Mouse (Mus musculus): ENCODE results near the gene Cd164.
A peak's percentile ranks its signal among the peaks of the same experiment; 100 is the strongest.

Cd164 gene

DNA sequence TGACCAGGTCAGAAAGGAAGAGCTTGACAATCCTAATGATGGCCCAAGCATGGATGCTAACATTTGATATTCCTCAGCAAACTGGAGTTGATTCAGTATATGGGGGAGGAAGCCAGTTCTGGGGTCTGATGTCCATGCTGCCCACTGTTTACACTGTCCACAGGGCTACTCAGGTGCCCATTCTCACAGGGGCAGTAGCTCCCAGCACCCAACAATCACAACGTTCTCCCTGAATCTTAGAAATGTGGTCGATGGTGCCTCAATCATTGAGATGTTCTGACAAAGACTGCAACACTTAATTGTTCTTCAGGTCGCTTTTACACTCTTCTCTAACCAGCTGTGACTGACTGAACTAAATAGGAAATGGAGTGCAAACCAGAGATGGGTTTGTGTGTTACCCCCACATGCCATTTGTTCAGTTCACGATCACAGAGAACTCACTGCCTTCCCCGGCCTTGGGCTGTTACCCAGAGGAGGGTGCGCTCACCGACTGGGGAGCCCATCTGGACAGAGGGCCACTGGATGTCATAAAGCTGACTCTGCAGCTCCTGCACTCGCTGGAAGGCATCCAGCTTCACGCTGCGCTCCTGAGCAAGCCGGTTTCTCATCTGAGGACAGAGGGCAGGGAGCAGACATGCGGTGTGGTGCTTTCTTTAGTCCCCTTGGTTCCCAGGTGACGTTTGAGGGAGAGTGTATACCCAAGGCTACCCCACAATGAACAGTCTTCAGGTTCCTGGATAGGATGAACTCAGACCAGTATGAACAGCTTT, 27.4 kb downstream of the Cd164 start:
- no peak for DNase-seq (ENCODE audit: extremely low spot score)

DNA sequence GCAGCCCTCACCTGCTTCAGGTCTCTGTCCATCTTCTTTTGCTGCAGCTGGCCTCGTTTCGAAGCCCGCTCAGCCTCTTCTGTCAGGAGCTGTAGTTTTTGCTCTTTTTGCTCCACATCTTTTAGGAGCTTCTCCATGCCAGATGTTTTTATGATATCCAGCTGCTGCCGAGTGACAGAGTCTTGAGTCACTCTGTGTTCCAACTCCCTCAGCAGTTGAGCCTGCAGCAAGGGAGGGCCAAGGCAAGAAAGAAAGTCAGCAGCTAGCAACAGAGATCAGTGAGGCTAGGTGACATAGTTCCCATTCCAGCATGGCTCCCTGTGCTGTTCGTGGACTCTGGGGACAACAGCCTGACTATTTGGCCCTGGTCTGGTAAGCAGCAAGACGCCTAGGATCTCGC, 31.5 kb downstream of the Cd164 start:
- DNase-seq (ENCODE audit: extremely low spot score): no peak

DNA sequence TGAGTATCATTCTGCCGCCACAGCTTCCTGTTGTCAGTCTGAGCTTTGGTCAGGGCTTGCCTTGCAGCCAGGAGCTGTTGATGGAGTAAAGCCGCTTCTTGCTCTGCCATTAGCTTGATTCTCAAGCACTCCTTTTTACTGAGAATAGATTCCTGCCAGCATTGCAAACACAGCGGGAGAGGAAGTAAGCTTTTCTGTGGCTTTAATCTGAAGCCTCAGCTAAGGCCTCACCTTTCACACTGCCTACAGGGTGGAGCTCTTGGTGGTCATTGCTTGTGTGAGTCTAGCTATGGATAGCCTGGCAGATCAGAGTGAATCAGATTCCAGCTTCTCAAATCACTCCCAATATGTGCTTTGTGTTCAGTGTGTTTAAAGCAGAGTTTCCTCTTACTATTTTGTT, 33.1 kb downstream of the Cd164 start:
- DNase-seq (ENCODE audit: extremely low spot score): no peak

DNA sequence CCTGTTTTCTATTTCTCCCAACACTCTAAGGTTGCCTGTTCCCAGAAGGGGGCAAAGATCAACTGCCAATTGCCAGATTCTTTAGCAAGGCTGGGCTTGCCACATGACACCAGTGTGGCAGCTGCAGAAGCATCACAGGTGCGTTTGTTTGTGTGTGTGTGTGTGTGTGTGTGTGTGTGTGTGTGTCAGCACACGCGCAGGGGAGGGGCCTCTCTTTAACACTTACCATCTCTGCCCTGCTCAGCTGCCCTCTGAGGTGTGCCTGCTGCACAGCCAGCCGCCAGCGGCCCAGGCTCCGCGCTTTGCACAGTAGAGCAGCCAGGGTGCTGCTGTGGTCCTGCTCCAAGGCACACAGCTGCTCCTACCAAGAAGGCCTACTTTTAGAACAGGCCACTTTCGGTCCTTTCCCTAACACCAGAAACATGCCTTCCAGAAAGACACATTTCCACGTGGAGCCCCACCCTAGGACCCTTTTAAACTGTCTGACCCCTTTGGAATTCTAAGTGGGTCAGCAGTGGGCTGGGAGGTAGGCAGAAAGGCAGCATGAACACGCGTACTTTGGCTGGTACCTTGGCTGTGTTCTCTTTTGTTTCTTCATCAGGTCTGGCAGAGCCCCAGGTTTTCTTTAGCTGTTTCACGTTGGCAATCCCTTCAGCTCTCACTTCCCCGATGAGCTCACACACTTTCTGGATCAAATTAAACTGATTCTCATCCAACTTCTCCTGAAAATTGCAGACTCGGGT, 33.8 kb downstream of the Cd164 start:
- DNase-seq (ENCODE audit: extremely low spot score): peak; percentile 39

DNA sequence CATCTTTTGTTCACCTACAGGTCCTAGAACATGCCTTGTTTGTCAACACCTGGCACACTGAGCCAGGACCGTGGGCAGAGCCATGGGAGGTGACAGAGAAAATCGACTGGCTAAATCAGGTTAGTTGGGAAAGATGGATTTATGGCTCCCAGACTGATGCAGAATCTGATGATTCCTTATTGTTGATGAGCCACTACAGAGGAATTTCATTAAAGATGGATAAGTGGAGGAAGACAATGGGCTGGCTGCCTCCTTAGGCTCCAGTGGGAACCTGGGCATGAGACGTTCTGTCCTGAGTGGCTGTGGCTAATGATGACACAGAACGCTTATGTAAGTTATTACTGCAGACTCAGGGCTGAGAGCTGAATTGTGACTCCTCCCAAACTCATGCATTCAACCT, 34.5 kb downstream of the Cd164 start:
- no peak for DNase-seq (ENCODE audit: extremely low spot score)

DNA sequence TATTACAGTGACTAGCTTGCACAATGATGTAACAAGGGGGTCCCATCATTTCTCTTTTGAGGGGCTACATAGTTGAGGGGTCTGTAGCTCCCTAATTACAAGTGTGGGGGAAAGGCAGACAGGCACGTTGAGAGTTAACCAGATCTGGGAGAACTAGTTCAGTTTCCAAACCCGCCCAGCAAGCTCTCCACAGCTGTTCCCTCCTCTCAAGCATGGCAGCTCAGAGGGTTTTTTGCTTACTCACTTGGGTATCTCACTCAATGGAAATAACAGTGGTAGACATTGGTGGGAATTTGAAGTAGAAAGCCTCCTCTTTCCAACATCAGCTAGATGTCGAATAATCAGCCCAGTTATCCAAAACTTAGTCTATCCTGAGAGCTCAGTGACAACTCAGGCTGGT, 35.9 kb downstream of the Cd164 start:
- DNase-seq (ENCODE audit: extremely low spot score): no peak

DNA sequence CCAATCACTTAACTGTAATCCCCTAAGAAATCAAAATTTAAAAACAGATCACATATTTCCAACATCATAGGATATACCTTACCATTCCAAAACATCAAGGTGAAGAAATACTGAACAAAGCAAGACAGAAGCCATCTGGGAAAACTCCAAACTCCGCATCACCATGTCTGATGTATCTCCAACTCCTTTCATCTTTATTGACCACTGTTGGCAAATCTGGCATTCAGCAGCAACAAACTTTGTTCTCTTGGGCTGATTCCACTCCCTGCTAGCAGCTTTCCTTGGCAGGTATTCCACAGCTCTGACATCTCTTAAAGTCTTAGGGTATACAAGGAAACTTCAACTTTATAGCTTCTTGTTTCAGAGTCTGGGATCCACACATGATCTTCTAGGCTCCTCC, 39.2 kb downstream of the Cd164 start:
- DNase-seq (ENCODE audit: extremely low spot score): no peak

DNA sequence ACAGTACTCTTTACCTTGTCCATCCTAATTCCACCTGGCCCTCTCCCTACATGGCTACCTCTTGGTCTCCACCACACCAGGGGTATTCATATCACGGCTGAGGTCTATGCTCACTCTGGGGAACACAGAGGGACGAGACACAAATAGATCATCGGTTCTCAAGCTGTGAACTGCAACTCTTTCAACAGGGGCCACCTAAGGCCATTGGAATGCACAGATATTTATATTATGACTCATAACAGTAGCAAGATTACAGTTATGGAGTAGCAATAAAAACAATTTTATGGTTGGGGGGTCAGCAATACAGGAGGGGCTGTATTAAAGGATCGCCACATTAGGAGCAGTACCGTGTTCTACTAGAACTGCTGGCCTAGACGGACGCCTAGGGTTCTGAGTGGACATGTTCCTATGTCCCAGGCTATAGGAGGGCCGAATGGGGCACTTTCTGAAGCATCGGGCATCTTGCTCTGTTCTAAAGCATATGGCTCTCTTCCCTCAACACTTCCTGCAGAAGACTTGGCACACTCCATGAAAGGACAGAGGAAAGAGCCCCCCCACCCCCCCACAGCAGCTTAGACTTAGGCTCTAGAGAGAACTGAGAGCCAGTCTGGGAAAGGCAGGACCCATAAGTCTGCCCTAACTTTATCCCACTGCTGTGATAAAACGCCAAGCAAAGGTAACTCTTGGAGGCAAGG, 42.6 kb downstream of the Cd164 start:
- no peak for DNase-seq (ENCODE audit: extremely low spot score)

DNA sequence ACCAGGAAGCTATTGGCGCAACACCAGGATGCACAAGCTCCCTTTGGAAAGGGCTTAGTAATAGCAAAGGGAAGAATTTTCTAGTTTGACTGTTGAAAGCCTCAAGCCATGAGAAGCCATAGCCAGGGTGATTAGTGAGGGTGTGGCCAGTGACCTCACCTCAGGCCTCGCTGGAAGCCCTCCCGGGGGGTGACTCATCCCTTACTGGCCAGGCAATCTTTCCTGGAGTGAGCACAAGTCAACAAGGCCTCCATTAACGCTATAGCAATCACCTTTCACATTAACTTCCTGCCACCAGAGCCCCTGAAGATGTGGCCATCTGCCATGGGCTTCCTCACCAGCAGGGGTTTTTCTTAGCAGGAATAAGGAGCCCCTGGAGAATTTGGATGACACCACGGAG, 45.9 kb downstream of the Cd164 start:
- DNase-seq (ENCODE audit: extremely low spot score): no peak

DNA sequence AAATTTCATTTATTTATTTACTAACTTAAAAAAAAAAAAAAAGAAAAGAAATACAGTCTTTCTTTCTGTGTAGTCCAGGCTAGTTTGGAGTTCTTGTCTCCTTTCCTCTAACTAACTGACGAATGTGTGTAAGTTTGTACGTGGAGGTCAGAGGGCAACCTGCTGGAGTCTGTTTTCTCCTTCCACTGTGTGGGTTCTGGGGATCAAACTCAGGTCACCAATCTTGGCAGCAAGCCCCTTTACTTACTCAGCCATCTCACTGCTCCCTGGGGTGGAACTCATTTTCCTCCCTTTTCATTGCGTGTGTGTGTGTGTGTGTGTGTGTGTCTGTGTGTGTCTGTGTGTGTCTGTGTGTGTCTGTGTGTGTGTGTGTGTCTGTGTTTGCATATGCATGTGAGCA, 49.1 kb downstream of the Cd164 start:
- DNase-seq (ENCODE audit: extremely low spot score): no peak

DNA sequence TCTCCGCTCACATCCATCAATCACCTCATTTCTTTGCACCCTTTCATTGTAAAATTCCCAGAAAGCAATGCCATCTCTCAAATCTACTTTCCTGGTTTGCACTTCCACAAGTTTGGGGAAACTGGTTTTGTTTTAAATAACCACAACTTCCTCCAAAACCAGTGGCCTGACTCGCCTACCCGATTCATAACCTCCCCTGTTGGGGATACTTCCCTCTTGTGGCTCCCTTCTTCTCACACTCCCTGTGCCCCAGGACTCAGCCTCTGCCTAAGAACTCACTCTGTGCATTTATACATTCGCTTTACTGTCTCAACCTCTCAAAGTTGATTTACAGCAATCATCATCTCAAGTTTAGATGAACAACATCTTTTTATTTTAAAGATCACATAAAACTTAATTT, 51.9 kb downstream of the Cd164 start:
- no peak for DNase-seq (ENCODE audit: extremely low spot score)

DNA sequence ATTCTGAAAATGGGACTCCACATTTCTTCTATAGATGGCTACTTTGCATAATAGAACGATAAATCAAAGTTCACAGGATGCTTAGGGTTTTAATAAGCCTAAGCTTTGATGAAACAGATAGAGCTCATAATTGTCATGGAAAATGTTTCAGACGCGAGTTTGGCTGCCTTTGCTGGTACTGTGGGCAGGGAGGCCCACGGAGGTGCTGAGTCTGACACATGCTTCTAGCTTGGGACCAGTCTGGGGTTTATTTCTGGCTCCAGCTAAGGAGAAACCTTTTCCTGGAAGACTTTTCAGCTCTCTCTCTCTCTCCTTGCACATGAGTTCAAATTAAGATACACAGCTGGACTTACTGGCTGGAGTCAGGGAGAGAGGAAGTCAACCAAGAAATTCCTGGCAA, 53.1 kb downstream of the Cd164 start:
- no peak for DNase-seq (ENCODE audit: extremely low spot score)

DNA sequence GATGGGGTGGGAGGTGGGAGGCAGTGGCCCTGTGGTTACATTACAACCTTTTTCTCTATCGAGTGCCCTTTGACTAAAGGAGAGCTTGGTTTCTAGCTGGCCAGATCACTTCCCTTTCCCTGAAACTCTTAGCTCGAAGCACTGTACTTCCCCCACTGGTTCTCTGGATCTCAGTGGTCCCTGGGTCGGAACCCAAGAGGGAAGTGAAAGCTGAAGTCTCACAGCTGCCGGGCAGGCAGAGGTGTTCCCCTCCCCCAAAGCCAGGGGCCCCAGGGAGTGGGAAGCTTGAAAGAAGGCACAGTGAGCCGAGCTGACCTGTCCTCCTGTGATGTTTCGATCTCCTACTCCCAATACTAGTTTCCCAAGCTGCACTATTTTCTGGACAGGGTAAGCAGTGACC, 54.0 kb downstream of the Cd164 start:
- no peak for DNase-seq (ENCODE audit: extremely low spot score)

DNA sequence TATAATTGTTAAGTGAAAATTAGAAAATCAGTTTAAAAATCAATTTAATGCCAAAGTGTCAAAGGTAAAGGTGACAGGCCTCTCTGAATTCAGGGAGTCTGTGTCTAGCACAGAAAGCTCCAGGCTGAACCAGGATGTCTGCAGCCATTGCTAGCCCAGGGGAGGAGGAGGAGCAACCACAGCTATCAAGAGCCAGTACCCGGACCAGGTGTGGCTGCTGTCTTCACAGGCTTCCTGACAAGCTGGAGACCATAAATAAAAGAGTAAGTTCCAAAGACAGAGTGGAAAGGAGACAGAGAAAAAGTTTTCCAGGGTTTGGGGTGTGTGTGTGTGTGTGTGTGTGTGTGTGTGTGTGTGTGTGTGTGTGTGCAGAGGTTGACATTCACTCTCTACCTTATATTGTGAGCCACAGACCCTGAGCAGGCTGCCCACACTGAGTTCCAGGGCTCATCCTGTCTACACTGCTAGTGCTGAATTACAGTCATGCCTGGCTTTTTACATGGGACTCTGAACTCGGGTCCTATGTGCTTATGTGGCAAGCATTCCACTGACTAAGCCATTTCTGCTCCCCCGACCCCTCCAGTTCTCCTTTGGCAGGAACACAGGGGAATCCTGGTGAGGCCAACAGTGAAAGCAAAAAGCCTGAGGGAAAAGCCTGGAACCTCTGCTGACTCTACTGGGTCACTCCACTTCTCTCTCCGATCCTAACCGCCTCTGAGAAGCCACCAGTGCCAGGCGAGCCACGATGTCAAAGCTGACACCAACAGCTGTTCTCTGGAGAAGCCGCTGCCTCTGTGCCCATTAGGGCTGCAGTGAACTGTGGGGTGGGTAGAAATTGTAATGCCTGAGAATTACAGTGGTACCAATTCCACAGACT, 56.5 kb downstream of the Cd164 start:
- DNase-seq (ENCODE audit: extremely low spot score): no peak

DNA sequence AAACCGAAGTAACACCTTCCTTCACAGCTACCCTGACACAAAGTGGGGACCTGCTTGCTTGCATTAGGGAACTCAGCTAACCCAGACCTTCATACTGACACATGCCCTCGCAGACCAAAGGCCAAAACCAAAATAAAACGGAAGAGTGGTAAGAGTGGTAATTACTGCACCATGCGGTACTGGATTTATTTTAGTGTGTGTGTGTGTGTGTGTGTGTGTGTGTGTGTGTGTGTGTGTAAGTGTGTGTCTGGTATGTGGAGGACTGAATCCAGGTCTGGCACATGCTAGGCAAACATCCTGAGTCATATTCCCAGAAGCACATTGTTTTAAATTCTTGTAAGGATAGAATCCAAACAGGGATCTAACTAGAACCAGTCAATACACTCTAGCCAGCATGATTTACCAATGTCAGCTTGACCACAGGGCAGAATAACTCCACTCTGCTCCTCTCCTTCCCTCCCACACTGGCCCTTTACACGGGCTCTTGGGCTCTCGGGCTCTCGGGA, 57.2 kb downstream of the Cd164 start:
- DNase-seq (ENCODE audit: extremely low spot score): no peak

DNA sequence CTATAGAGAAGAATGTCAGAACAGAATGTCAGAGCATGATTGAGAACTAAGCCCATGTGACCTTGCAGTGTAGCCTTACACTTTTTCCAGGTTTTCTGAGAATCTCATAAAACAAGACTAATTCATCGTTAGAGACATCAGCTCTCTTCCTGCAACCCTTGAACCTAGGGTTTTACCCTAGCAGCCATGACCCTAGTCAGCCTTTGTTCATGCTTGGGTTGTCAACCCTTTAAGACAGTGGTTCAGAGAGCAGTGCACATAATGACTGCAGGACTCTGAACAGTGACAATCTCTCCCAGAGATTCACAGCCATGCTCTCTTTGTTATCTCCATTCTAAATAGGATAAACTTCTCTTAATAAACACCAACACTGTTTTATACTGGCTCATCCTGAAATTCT, 59.3 kb downstream of the Cd164 start:
- DNase-seq (ENCODE audit: extremely low spot score): no peak

DNA sequence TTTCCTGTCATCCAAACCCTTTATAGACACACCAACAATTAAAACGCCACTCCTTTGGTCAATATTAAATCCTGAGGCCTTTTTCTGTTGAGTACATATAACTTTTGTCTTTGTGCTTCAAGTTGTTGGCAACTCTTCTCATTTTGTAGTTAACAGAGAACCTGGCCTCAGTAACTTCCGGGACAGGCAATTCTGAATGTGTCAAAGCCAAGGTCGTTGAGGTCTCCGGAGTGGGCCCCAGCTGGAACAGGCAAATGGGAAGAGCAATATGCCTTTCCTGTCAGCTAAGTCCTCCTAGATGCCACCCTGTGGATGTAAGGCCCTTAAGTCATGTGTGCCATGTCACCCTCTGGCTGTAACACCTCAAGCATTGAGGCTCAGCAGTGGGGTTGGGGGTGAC, 61.2 kb downstream of the Cd164 start:
- DNase-seq (ENCODE audit: extremely low spot score): no peak
